Comparison of ENCODE assay signal across 8 mouse cellular contexts in the genomic region with DNA sequence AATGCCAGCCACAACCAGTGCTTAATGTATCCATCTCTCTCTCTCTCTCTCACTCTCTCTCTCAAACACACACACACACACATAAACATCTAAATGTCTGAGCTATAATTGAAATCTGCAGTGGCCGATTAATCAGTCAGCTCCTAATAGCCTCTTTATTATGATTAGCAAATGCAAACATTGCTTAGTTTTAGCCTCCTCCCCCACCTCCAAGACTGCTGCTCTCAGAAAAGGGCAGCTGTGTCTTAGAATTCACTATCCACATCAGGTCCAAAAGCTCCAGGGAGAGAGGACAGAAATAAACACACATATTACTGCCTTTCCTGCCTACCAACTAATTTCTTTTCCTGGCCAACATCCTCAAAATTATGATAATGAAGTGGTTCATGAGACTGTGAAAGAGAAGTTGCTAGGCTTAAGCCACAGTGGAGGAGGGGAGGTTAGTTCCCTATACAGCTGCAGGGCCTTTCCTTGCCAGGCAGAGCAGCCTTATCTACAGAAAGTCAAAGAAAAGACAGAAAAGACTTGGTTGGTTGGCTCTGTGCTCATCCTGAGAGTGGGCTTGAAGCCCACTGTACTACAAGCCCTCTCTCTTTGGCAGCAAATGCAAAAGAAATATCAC.
DNase-seq lines count a peak whose midpoint lies in the region; ATAC-seq and TF ChIP-seq lines count a peak whose summit lies in the region.
"Had no signal": no experiment of that assay in that cellular context is flagged by ENCODE, and none has a peak within 500 bp of the region (broad histone marks: within the 10 kb centered on the region; RNA-seq: fewer than 3 reads in every experiment).

No protein-coding gene starts in this region.

- TF ChIP-seq POLR2A in liver, adult 2 months (IDR thresholded peaks at IDR 0.05; ENCODE audit: extremely low read depth, insufficient read depth, low read length), result no peak

- no peaks in the 10 kb centered on the region for H3K4me1 ChIP-seq in liver, adult 2 months (ENCODE audit: control insufficient read depth, insufficient read depth, low read length)
- no peaks in the 10 kb centered on the region for H3K4me1 ChIP-seq in liver, postnatal 0 days (ENCODE audit: insufficient read depth)
- peaks cover 8% of the 10 kb centered on the region for H3K4me1 ChIP-seq in forebrain, embryonic 15.5 days
- H3K4me1 ChIP-seq in kidney, postnatal 0 days (replicated peaks; ENCODE audit: insufficient read depth, low read length), result 0 out of 2 replicates have a peak, but pooled peaks cover 7% of the 10 kb centered on the region
- peaks cover 7% of the 10 kb centered on the region for H3K4me1 ChIP-seq in neural tube, embryonic 13.5 days (replicated peaks)

- peak; percentile 48 for DNase-seq in liver, adult 2 months (ENCODE audit: extremely low read depth, low read depth, low spot score)
- no peak for DNase-seq in liver, postnatal 0 days
- peak; percentile 15 for DNase-seq in kidney, postnatal 0 days (ENCODE audit: low spot score)
- DNase-seq in ovary, adult 18-20 months (ENCODE audit: low spot score), result no peak
- no peak for DNase-seq in adrenal gland, postnatal 10 days

- H3K4me2 ChIP-seq in liver, postnatal 0 days (ENCODE audit: low read depth, low read length), result no peak overlapping the region
- H3K4me2 ChIP-seq in forebrain, embryonic 15.5 days (replicated peaks), result no peak overlapping the region
- H3K4me2 ChIP-seq in kidney, postnatal 0 days (ENCODE audit: low read length), result no peak overlapping the region
- H3K4me2 ChIP-seq in neural tube, embryonic 13.5 days, result no peak overlapping the region

- H3K9me3 ChIP-seq in liver, postnatal 0 days (ENCODE audit: low read length), result no peaks in the 10 kb centered on the region
- no peaks in the 10 kb centered on the region for H3K9me3 ChIP-seq in forebrain, embryonic 15.5 days
- no peaks in the 10 kb centered on the region for H3K9me3 ChIP-seq in kidney, postnatal 0 days (replicated peaks; ENCODE audit: low read length)
- no peaks in the 10 kb centered on the region for H3K9me3 ChIP-seq in neural tube, embryonic 13.5 days

- TF ChIP-seq EP300 in liver, postnatal 0 days (IDR thresholded peaks at IDR 0.05; ENCODE audit: low read depth), result no peak

- no peak for TF ChIP-seq CTCF in liver, adult 2 months (IDR thresholded peaks at IDR 0.05; ENCODE audit: low read depth, low read length)
- no peak for TF ChIP-seq CTCF in liver, postnatal 0 days (IDR thresholded peaks at IDR 0.05; ENCODE audit: low read depth)
- no peak for TF ChIP-seq CTCF in kidney, postnatal 0 days (IDR thresholded peaks at IDR 0.05; ENCODE audit: low read depth)

- H3K4me3 ChIP-seq in liver, adult 2 months (ENCODE audit: insufficient read depth, low read depth, low read length), result no peak overlapping the region
- H3K4me3 ChIP-seq in liver, postnatal 0 days (ENCODE audit: low read depth, low read length), result no peak overlapping the region
- no peak overlapping the region for H3K4me3 ChIP-seq in forebrain, embryonic 15.5 days
- no peak overlapping the region for H3K4me3 ChIP-seq in kidney, postnatal 0 days (replicated peaks; ENCODE audit: low read depth, low read length)
- no peak overlapping the region for H3K4me3 ChIP-seq in neural tube, embryonic 13.5 days
- H3K4me3 ChIP-seq: layer of hippocampus, adult 2 months had no signal

- no peaks in the 10 kb centered on the region for H3K27me3 ChIP-seq in liver, adult 2 months (ENCODE audit: control insufficient read depth, insufficient read depth, low read length)
- H3K27me3 ChIP-seq in liver, postnatal 0 days (ENCODE audit: insufficient read depth, low read length), result no peaks in the 10 kb centered on the region
- H3K27me3 ChIP-seq in forebrain, embryonic 15.5 days, result no peaks in the 10 kb centered on the region
- no peaks in the 10 kb centered on the region for H3K27me3 ChIP-seq in kidney, postnatal 0 days (ENCODE audit: insufficient read depth, low read length)
- no peaks in the 10 kb centered on the region for H3K27me3 ChIP-seq in neural tube, embryonic 13.5 days

- H3K36me3 ChIP-seq in liver, adult 2 months (ENCODE audit: control insufficient read depth, insufficient read depth, low read length), result no peaks in the 10 kb centered on the region
- no peaks in the 10 kb centered on the region for H3K36me3 ChIP-seq in liver, postnatal 0 days (replicated peaks; ENCODE audit: insufficient read depth, low read length)
- no peaks in the 10 kb centered on the region for H3K36me3 ChIP-seq in forebrain, embryonic 15.5 days
- H3K36me3 ChIP-seq in kidney, postnatal 0 days (ENCODE audit: insufficient read depth, low read length), result no peaks in the 10 kb centered on the region
- no peaks in the 10 kb centered on the region for H3K36me3 ChIP-seq in neural tube, embryonic 13.5 days

- H3K9ac ChIP-seq in liver, adult 2 months (ENCODE audit: low read depth, low read length), result no peak overlapping the region
- no peak overlapping the region for H3K9ac ChIP-seq in liver, postnatal 0 days (replicated peaks)
- H3K9ac ChIP-seq in forebrain, embryonic 15.5 days (replicated peaks), result no peak overlapping the region
- no peak overlapping the region for H3K9ac ChIP-seq in kidney, postnatal 0 days (ENCODE audit: low read depth, low read length)
- no peak overlapping the region for H3K9ac ChIP-seq in neural tube, embryonic 13.5 days

- ATAC-seq in liver, postnatal 0 days, result no peak
- peak; percentile 93 for ATAC-seq in forebrain, embryonic 15.5 days (replicated peaks)
- no peak for ATAC-seq in kidney, postnatal 0 days (replicated peaks; ENCODE audit: low FRiP score, low read depth)
- peak; percentile 86 for ATAC-seq in neural tube, embryonic 13.5 days (ENCODE audit: low read depth)

- no peaks in the 10 kb centered on the region for H3K79me2 ChIP-seq in liver, adult 2 months (ENCODE audit: control insufficient read depth, insufficient read depth, low read length)

- H3K27ac ChIP-seq in liver, adult 2 months (replicated peaks; ENCODE audit: insufficient read depth, low read depth, low read length), result no peak overlapping the region
- H3K27ac ChIP-seq in liver, postnatal 0 days (ENCODE audit: low read depth), result no peak overlapping the region
- peak overlapping the region; percentile 56 for H3K27ac ChIP-seq in forebrain, embryonic 15.5 days (replicated peaks)
- no peak overlapping the region for H3K27ac ChIP-seq in kidney, postnatal 0 days
- peak overlapping the region; percentile 49 for H3K27ac ChIP-seq in neural tube, embryonic 13.5 days (replicated peaks)
- H3K27ac ChIP-seq: layer of hippocampus, adult 2 months had no signal

- WGBS in liver, adult 2 months, result 45% methylated on average over 1 of the region's 1 CpGs
- WGBS in liver, postnatal 0 days (ENCODE audit: insufficient replicate concordance), result 49% methylated on average over 1 of the region's 1 CpGs
- WGBS in forebrain, embryonic 15.5 days, result 16% methylated on average over 1 of the region's 1 CpGs
- whole genome bisulfite sequencing in kidney, postnatal 0 days, result 34% methylated on average over 1 of the region's 1 CpGs
- WGBS in neural tube, embryonic 13.5 days, result 32% methylated on average over 1 of the region's 1 CpGs

Comparison
In these comparisons a context has a peak if more than half of its experiments do, and no peak if none do; other contexts are left out.
1. DNase-seq: peak in liver, adult 2 months (single experiment) and kidney, postnatal 0 days (single experiment); none in liver, postnatal 0 days (single experiment), ovary, adult 18-20 months (single experiment) and adrenal gland, postnatal 10 days (single experiment).
2. H3K27ac ChIP-seq: peak in forebrain, embryonic 15.5 days (single experiment) and neural tube, embryonic 13.5 days (single experiment); none in liver, adult 2 months (single experiment), liver, postnatal 0 days (single experiment) and kidney, postnatal 0 days (single experiment).
3. ATAC-seq: peak in forebrain, embryonic 15.5 days (single experiment) and neural tube, embryonic 13.5 days (single experiment); none in liver, postnatal 0 days (single experiment) and kidney, postnatal 0 days (single experiment).